ENCODE assay signal across 7 mouse cellular contexts in genomic region chr6:52164051-52164625, GRCm38 (mm10). TPM values are rescaled to one million over a fixed set of nuclear protein-coding genes. Genes with fewer than 3 reads are reported as not detected.
DNase-seq lines count a peak whose midpoint lies in the region; ATAC-seq and TF ChIP-seq lines count a peak whose summit lies in the region.

No protein-coding gene starts in this region.

- no peak for TF ChIP-seq POLR2A in spleen, adult 2 months (IDR thresholded peaks at IDR 0.05; ENCODE audit: low read depth, low read length)

- H3K4me2 ChIP-seq in hindbrain, embryonic 11.5 days (replicated peaks; ENCODE audit: low read depth, low read length), result peak overlapping the region; percentile 88
- peak overlapping the region; percentile 48 for H3K4me2 ChIP-seq in liver, embryonic 11.5 days

- 17% methylated on average over 39 of the region's 39 CpGs for WGBS in spleen, adult 2 months
- WGBS in hindbrain, embryonic 11.5 days, result under 1% methylated on average over 36 of the region's 39 CpGs
- under 1% methylated on average over 39 of the region's 39 CpGs for WGBS in liver, embryonic 11.5 days

- H3K4me3 ChIP-seq in spleen, adult 2 months (ENCODE audit: extremely low read depth, insufficient read depth, insufficient read length), result peak overlapping the region; percentile 17; the same call in 1 of the 2 replicates
- H3K4me3 ChIP-seq in hindbrain, embryonic 11.5 days (ENCODE audit: low read depth, low read length), result peak overlapping the region; percentile 76
- peak overlapping the region; percentile 41 for H3K4me3 ChIP-seq in liver, embryonic 11.5 days (ENCODE audit: low read depth, low read length)
- H3K4me3 ChIP-seq in layer of hippocampus, adult 2 months, result no peak overlapping the region

- peak overlapping the region; percentile 98 for H3K9ac ChIP-seq in hindbrain, embryonic 11.5 days (ENCODE audit: low read depth, low read length)
- H3K9ac ChIP-seq in liver, embryonic 11.5 days (ENCODE audit: low read depth, low read length), result peak overlapping the region; percentile 47

- no peaks in the 10 kb centered on the region for H3K9me3 ChIP-seq in hindbrain, embryonic 11.5 days (ENCODE audit: control insufficient read depth, low read length)
- H3K9me3 ChIP-seq in liver, embryonic 11.5 days (ENCODE audit: control insufficient read depth, low read length), result no peaks in the 10 kb centered on the region

- H3K4me1 ChIP-seq in spleen, adult 2 months (ENCODE audit: control insufficient read depth, insufficient read depth, insufficient read length), result no peaks in the 10 kb centered on the region
- no peaks in the 10 kb centered on the region for H3K4me1 ChIP-seq in hindbrain, embryonic 11.5 days (replicated peaks; ENCODE audit: control insufficient read depth, insufficient read depth, low read length)
- H3K4me1 ChIP-seq in liver, embryonic 11.5 days (replicated peaks; ENCODE audit: control insufficient read depth, insufficient read depth, low read length), result 0 out of 2 replicates have a peak, but pooled peaks cover 3% of the 10 kb centered on the region

- H3K27ac ChIP-seq in spleen, adult 2 months (ENCODE audit: insufficient read depth, low read length), result no peak overlapping the region; the same call in 1 of the 2 replicates
- peak overlapping the region; percentile 100 for H3K27ac ChIP-seq in hindbrain, embryonic 11.5 days (ENCODE audit: low read depth, low read length)
- peak overlapping the region; percentile 86 for H3K27ac ChIP-seq in liver, embryonic 11.5 days (ENCODE audit: low read depth, low read length)
- no peak overlapping the region for H3K27ac ChIP-seq in layer of hippocampus, adult 2 months

- no peak for TF ChIP-seq CTCF in spleen, adult 2 months (IDR thresholded peaks at IDR 0.05; ENCODE audit: extremely low read depth, insufficient read depth, insufficient read length, insufficient replicate concordance)
- TF ChIP-seq CTCF in layer of hippocampus, adult 2 months (conservative IDR thresholded peaks at IDR 0.05), result no peak

- no peak for DNase-seq in spleen, adult 2 months (ENCODE audit: low read depth in 1 of 2, low spot score in 2 of 2)
- no peak for DNase-seq in spleen, adult 18-20 months
- DNase-seq in hindbrain, embryonic 11.5 days (ENCODE audit: low spot score), result peak; percentile 80
- peak; percentile 55 for DNase-seq in liver, embryonic 11.5 days (ENCODE audit: low spot score)
- no peak for DNase-seq in layer of hippocampus, adult 2 months (ENCODE audit: low spot score in 2 of 2)
- no peak for DNase-seq in cerebellum, postnatal 4 days (ENCODE audit: low spot score in 2 of 2)

- ATAC-seq in hindbrain, embryonic 11.5 days (ENCODE audit: low FRiP score), result peak; percentile 43
- no peak for ATAC-seq in liver, embryonic 11.5 days (replicated peaks; ENCODE audit: low FRiP score)
- ATAC-seq in erythroid progenitor cell, adult 5-6 weeks (replicated peaks; ENCODE audit: low FRiP score, poor library complexity, severe bottlenecking), result no peak

- no peaks in the 10 kb centered on the region for H3K36me3 ChIP-seq in spleen, adult 2 months (ENCODE audit: control insufficient read depth, insufficient read depth, low read length)
- H3K36me3 ChIP-seq in hindbrain, embryonic 11.5 days (ENCODE audit: control insufficient read depth, insufficient read depth, low read length), result no peaks in the 10 kb centered on the region
- H3K36me3 ChIP-seq in liver, embryonic 11.5 days (ENCODE audit: control insufficient read depth, insufficient read depth, low read length), result no peaks in the 10 kb centered on the region

- H3K27me3 ChIP-seq in spleen, adult 2 months (ENCODE audit: control insufficient read depth, insufficient read depth, low read length), result peaks cover 16% of the 10 kb centered on the region
- peaks cover 22% of the 10 kb centered on the region for H3K27me3 ChIP-seq in hindbrain, embryonic 11.5 days (ENCODE audit: control insufficient read depth, insufficient read depth, low read length)
- H3K27me3 ChIP-seq in liver, embryonic 11.5 days (replicated peaks; ENCODE audit: control insufficient read depth, insufficient read depth, low read length), result peaks cover 97% of the 10 kb centered on the region

RNA-seq across cellular contexts. Expression of gene Hoxa2, which starts 0.5 kb away (rescaled TPM):
- polyA plus RNA-seq in spleen, adult 2 months (2012; rRNA removed), result 0.27 and 0.65 TPM in 2 replicates
- 63.7 and 68.1 TPM in 2 replicates for polyA plus RNA-seq in hindbrain, embryonic 11.5 days (2014; fragmentation: Nextera tagmentation; extraction: Ambion mirVana)
- polyA plus RNA-seq in liver, embryonic 11.5 days (2014; fragmentation: Nextera tagmentation; extraction: Ambion mirVana), result 4.3 and 4.5 TPM in 2 replicates
- total RNA-seq in layer of hippocampus, adult 2 months (2021), result not detected
- total RNA-seq in erythroid progenitor cell, adult 5-6 weeks (2015; ENCODE audit: low replicate concordance), result not detected in 2 replicates
- not detected in 2 replicates for total RNA-seq in erythroid progenitor cell, adult 5-6 weeks (2017; ENCODE audit: low replicate concordance)

RNA-seq across cellular contexts. Expression of gene Hoxa1, which starts 6.0 kb away (rescaled TPM):
- polyA plus RNA-seq in spleen, adult 2 months (2012; rRNA removed), result 0.12 and 0.21 TPM in 2 replicates
- polyA plus RNA-seq in hindbrain, embryonic 11.5 days (2014; fragmentation: Nextera tagmentation; extraction: Ambion mirVana), result 4.0 and 4.1 TPM in 2 replicates
- polyA plus RNA-seq in liver, embryonic 11.5 days (2014; fragmentation: Nextera tagmentation; extraction: Ambion mirVana), result 2.6 and 3.2 TPM in 2 replicates
- not detected for total RNA-seq in layer of hippocampus, adult 2 months (2021)
- total RNA-seq in erythroid progenitor cell, adult 5-6 weeks (2015; ENCODE audit: low replicate concordance), result not detected in 2 replicates
- total RNA-seq in erythroid progenitor cell, adult 5-6 weeks (2017; ENCODE audit: low replicate concordance), result not detected in 2 replicates

RNA-seq across cellular contexts. Expression of gene 5730596B20Rik, which starts 13.2 kb away (rescaled TPM):
- not detected in 2 replicates for polyA plus RNA-seq in spleen, adult 2 months (2012; rRNA removed)
- polyA plus RNA-seq in hindbrain, embryonic 11.5 days (2014; fragmentation: Nextera tagmentation; extraction: Ambion mirVana), result 4.9 and 5.4 TPM in 2 replicates
- polyA plus RNA-seq in liver, embryonic 11.5 days (2014; fragmentation: Nextera tagmentation; extraction: Ambion mirVana), result 0.60 and 1.0 TPM in 2 replicates
- not detected for total RNA-seq in layer of hippocampus, adult 2 months (2021)
- total RNA-seq in erythroid progenitor cell, adult 5-6 weeks (2015; ENCODE audit: low replicate concordance), result not detected in 2 replicates
- not detected in 2 replicates for total RNA-seq in erythroid progenitor cell, adult 5-6 weeks (2017; ENCODE audit: low replicate concordance)

RNA-seq across cellular contexts. Expression of gene Hoxa4, which starts 27.4 kb away (rescaled TPM):
- 0.68 and 0.79 TPM in 2 replicates for polyA plus RNA-seq in spleen, adult 2 months (2012; rRNA removed)
- polyA plus RNA-seq in hindbrain, embryonic 11.5 days (2014; fragmentation: Nextera tagmentation; extraction: Ambion mirVana), result 11.9 and 12.8 TPM in 2 replicates
- polyA plus RNA-seq in liver, embryonic 11.5 days (2014; fragmentation: Nextera tagmentation; extraction: Ambion mirVana), result 2.3 and 3.1 TPM in 2 replicates
- not detected for total RNA-seq in layer of hippocampus, adult 2 months (2021)
- total RNA-seq in erythroid progenitor cell, adult 5-6 weeks (2015; ENCODE audit: low replicate concordance), result not detected in 2 replicates
- not detected in 2 replicates for total RNA-seq in erythroid progenitor cell, adult 5-6 weeks (2017; ENCODE audit: low replicate concordance)

RNA-seq across cellular contexts. Expression of gene Hoxa5, which starts 40.2 kb away (rescaled TPM):
- polyA plus RNA-seq in spleen, adult 2 months (2012; rRNA removed), result 1.3 and 1.8 TPM in 2 replicates
- polyA plus RNA-seq in hindbrain, embryonic 11.5 days (2014; fragmentation: Nextera tagmentation; extraction: Ambion mirVana), result 23.8 and 39.3 TPM in 2 replicates
- polyA plus RNA-seq in liver, embryonic 11.5 days (2014; fragmentation: Nextera tagmentation; extraction: Ambion mirVana), result 8.0 and 9.7 TPM in 2 replicates
- total RNA-seq in layer of hippocampus, adult 2 months (2021), result not detected
- total RNA-seq in erythroid progenitor cell, adult 5-6 weeks (2015; ENCODE audit: low replicate concordance), result not detected in 2 replicates
- not detected in 2 replicates for total RNA-seq in erythroid progenitor cell, adult 5-6 weeks (2017; ENCODE audit: low replicate concordance)

Comparison
In these comparisons a context has a peak if more than half of its experiments do, and no peak if none do; other contexts are left out.
1. DNase-seq: peak in hindbrain, embryonic 11.5 days (single experiment) and liver, embryonic 11.5 days (single experiment); none in spleen, adult 2 months (0 of 2), spleen, adult 18-20 months (0 of 2), layer of hippocampus, adult 2 months (0 of 2) and cerebellum, postnatal 4 days (0 of 2).
2. H3K27ac ChIP-seq: peak in hindbrain, embryonic 11.5 days (single experiment) and liver, embryonic 11.5 days (single experiment); none in spleen, adult 2 months (single experiment) and layer of hippocampus, adult 2 months (single experiment).
3. RNA of gene Hoxa2, which starts 0.5 kb away (polyA plus RNA-seq): 63.7 to 68.1 TPM in hindbrain, embryonic 11.5 days; 4.3 to 4.5 TPM in liver, embryonic 11.5 days and 0.27 to 0.65 TPM in spleen, adult 2 months; every median in the first group is over 10 times any median in the second.